Mouse (Mus musculus) kidney, postnatal 0 days (tissue): ENCODE results near the gene Krt27. TPM values are rescaled to one million over a fixed set of nuclear protein-coding genes. Genes with fewer than 3 reads are reported as not detected.

Experiments used
- ATAC-seq: fragments of 200-750 bp; cut with Nextera tagmentation; replicated peaks from 2 replicates; pipeline ENCODE4 v1.8.0; 2017; ENCODE audit warnings: low read depth, moderate number of reproducible peaks, moderate TSS enrichment, moderate library complexity; ENCODE audit not compliant: low FRiP score
- DNase-seq: peaks from one replicate; pipeline ENCODE4 v3.0.0-alpha.2; 2016; ENCODE audit warnings: low spot score
- H3K27ac ChIP-seq: fragments of 300-500 bp; sonication (generic); 2 replicates; pipeline ENCODE4 v1.5.1; 2014; ENCODE audit warnings: mild to moderate bottlenecking
- H3K27me3 ChIP-seq: fragments of 300-500 bp; sonication (generic); 2 replicates; pipeline ENCODE4 v1.6.1; 2014; ENCODE audit warnings: low read length, mixed read lengths; ENCODE audit not compliant: insufficient read depth
- H3K36me3 ChIP-seq: fragments of 300-500 bp; sonication (generic); 2 replicates; pipeline ENCODE4 v1.6.1; 2014; ENCODE audit warnings: low read length, mixed read lengths; ENCODE audit not compliant: insufficient read depth
- H3K4me1 ChIP-seq: fragments of 300-500 bp; sonication (generic); replicated peaks from 2 replicates; pipeline ENCODE4 v1.6.1; 2014; ENCODE audit warnings: antibody characterized with exemption, low read length, mixed read lengths; ENCODE audit not compliant: insufficient read depth
- H3K4me2 ChIP-seq: fragments of 300-500 bp; sonication (generic); 2 replicates; pipeline ENCODE4 v1.6.1; 2014; ENCODE audit warnings: mild to moderate bottlenecking, low read length, moderate library complexity, mixed read lengths
- H3K4me3 ChIP-seq: fragments of 300-500 bp; sonication (generic); replicated peaks from 2 replicates; pipeline ENCODE4 v1.5.1; 2014; ENCODE audit warnings: low read depth, low read length
- H3K9ac ChIP-seq: fragments of 300-500 bp; sonication (generic); 2 replicates; pipeline ENCODE4 v1.6.1; 2014; ENCODE audit warnings: low read depth, low read length
- H3K9me3 ChIP-seq: fragments of 300-500 bp; sonication (generic); replicated peaks from 2 replicates; pipeline ENCODE4 v1.6.1; 2016; ENCODE audit warnings: low read length, inconsistent platforms, mixed read lengths
- CTCF ChIP-seq: IDR thresholded peaks from 2 replicates; pipeline ENCODE4 v1.5.1; 2016; ENCODE audit warnings: antibody characterized with exemption, low read depth, mild to moderate bottlenecking, moderate library complexity
- WGBS: fragments of 180-500 bp; shearing (Covaris S2); extraction: QIAGEN DNeasy Blood & Tissue Kit; methylation state at CpG from one replicate; pipeline ENCODE4 v1.1.7; 2014; 5-methylcytosine and 5-hydroxymethylcytosine counted together
- polyA plus RNA-seq: library from polyadenylated mRNA; unstranded; fragments of >200 nt; fragmentation: Nextera tagmentation; extraction: Ambion mirVana; gene quantifications from 2 replicates; pipeline ENCODE4 v1.2.1, GENCODE M21; 2015

Gene Krt27
- polyA plus RNA-seq, 1 experiment from 2014 or later = not detected

GRCm38 (mm10) chr11:99339299-99339847, 11.5 kb downstream of the Krt27 start:
- 70% methylated on average over 11 of the region's 11 CpGs for WGBS
- H3K9me3 ChIP-seq = no peaks in the 10 kb centered on the region

DNA sequence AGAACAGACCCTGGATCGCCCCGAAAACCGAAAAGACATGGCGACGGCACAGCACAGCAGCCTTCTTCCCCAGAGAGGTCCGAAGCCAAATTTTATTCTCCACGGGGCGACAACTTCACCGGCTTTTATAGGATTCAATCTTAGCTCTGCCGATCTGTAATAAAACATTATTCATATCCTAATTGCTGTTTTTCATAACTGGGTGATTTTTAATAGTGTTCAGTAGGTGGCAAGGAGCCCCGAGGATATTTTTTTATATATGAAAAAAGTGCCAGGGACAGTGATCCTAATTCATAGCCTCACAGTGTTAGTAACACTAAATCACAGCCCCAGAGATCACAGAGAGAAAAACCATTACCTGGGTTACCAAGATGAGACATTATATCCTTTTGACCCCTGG, 13.0 kb downstream of the Krt27 start, which contains the start of gene Krt26:
Krt26 (minus strand) TSS at position 101 of the 400 bp plus-strand sequence.
- 93% methylated on average over 11 of the region's 11 CpGs for WGBS
- H3K9ac ChIP-seq = no peak within 1 kb of the TSS
- no peaks in the 10 kb centered on the region for H3K27me3 ChIP-seq
- no peaks in the 10 kb centered on the region for H3K36me3 ChIP-seq
- no peak within 1 kb of the TSS for H3K4me2 ChIP-seq
- no peaks in the 10 kb centered on the region for H3K4me1 ChIP-seq
- H3K4me3 ChIP-seq = no peak within 1 kb of the TSS
- TF ChIP-seq CTCF = no peak
- DNase-seq = no peak
- no peak within 1 kb of the TSS for H3K27ac ChIP-seq
- H3K9me3 ChIP-seq = no peaks in the 10 kb centered on the region
- no peak for ATAC-seq

More at GRCm38 (mm10) chr11:99339299-99339847, 11.5 kb downstream of the Krt27 start:
- H3K4me1 ChIP-seq = no peaks in the 10 kb centered on the region
- H3K9ac ChIP-seq = no peak overlapping the region
- no peak overlapping the region for H3K4me3 ChIP-seq
- no peaks in the 10 kb centered on the region for H3K27me3 ChIP-seq
- no peak for TF ChIP-seq CTCF
- no peaks in the 10 kb centered on the region for H3K36me3 ChIP-seq
- ATAC-seq (no peak), DNase-seq (no peak)
- no peak overlapping the region for H3K27ac ChIP-seq
- no peak overlapping the region for H3K4me2 ChIP-seq

- TF ChIP-seq CTCF = no peak
- ATAC-seq (no peak), DNase-seq (peak; percentile 37)
- Histone ChIP-seq H3K4me1 (no peaks in the 10 kb centered on the region), H3K9ac (no peak overlapping the region), H3K4me2 (no peak overlapping the region), H3K9me3 (no peaks in the 10 kb centered on the region), H3K36me3 (no peaks in the 10 kb centered on the region), H3K4me3 (no peak overlapping the region), H3K27ac (no peak overlapping the region), H3K27me3 (no peaks in the 10 kb centered on the region)
- WGBS = 36% methylated on average over 13 of the region's 13 CpGs
Observed at GRCm38 (mm10) chr11:99333426-99333825, 17.5 kb downstream of the Krt27 start.

- no peaks in the 10 kb centered on the region for H3K36me3 ChIP-seq
- TF ChIP-seq CTCF = no peak
- H3K27me3 ChIP-seq = no peaks in the 10 kb centered on the region
- no peak for ATAC-seq
- H3K4me3 ChIP-seq = no peak overlapping the region
- no peaks in the 10 kb centered on the region for H3K4me1 ChIP-seq
- no peak overlapping the region for H3K27ac ChIP-seq
- WGBS = 70% methylated on average over 2 of the region's 2 CpGs
- H3K9ac ChIP-seq = no peak overlapping the region
- no peak overlapping the region for H3K4me2 ChIP-seq
- H3K9me3 ChIP-seq = no peaks in the 10 kb centered on the region
- DNase-seq = no peak
Observed at GRCm38 (mm10) chr11:99329655-99330054, 21.2 kb downstream of the Krt27 start.

GRCm38 (mm10) chr11:99322851-99323250, 28.1 kb downstream of the Krt27 start, which contains the start of gene Krt25:
TSS of gene Krt25 (minus strand) at chr11:99322951.
- ATAC-seq (no peak), DNase-seq (no peak)
- H3K4me2 ChIP-seq = no peak within 1 kb of the TSS
- no peaks in the 10 kb centered on the region for H3K27me3 ChIP-seq
- H3K4me3 ChIP-seq = no peak within 1 kb of the TSS
- no peak for TF ChIP-seq CTCF
- no peaks in the 10 kb centered on the region for H3K9me3 ChIP-seq
- no peak within 1 kb of the TSS for H3K9ac ChIP-seq
- no peak within 1 kb of the TSS for H3K27ac ChIP-seq
- H3K36me3 ChIP-seq = no peaks in the 10 kb centered on the region
- 93% methylated on average over 11 of the region's 11 CpGs for WGBS
- no peaks in the 10 kb centered on the region for H3K4me1 ChIP-seq

- no peaks in the 10 kb centered on the region for H3K9me3 ChIP-seq
- ATAC-seq (no peak), DNase-seq (no peak)
- no peak overlapping the region for H3K4me2 ChIP-seq
- H3K4me3 ChIP-seq = no peak overlapping the region
- H3K9ac ChIP-seq = no peak overlapping the region
- H3K27me3 ChIP-seq = no peaks in the 10 kb centered on the region
- no peak for TF ChIP-seq CTCF
- no peaks in the 10 kb centered on the region for H3K36me3 ChIP-seq
- H3K27ac ChIP-seq = no peak overlapping the region
- no peaks in the 10 kb centered on the region for H3K4me1 ChIP-seq
- 81% methylated on average over 14 of the region's 14 CpGs for WGBS
Observed at GRCm38 (mm10) chr11:99321094-99321493, 29.8 kb downstream of the Krt27 start.

- no peak overlapping the region for H3K27ac ChIP-seq
- no peak for DNase-seq
- H3K4me2 ChIP-seq = no peak overlapping the region
- no peak for TF ChIP-seq CTCF
- H3K9me3 ChIP-seq = no peaks in the 10 kb centered on the region
- 50% methylated on average over 9 of the region's 9 CpGs for WGBS
- no peak overlapping the region for H3K9ac ChIP-seq
- no peaks in the 10 kb centered on the region for H3K4me1 ChIP-seq
- no peak overlapping the region for H3K4me3 ChIP-seq
- no peak for ATAC-seq
- no peaks in the 10 kb centered on the region for H3K27me3 ChIP-seq
- no peaks in the 10 kb centered on the region for H3K36me3 ChIP-seq
Observed at GRCm38 (mm10) chr11:99319127-99319526, 31.8 kb downstream of the Krt27 start.
